Mouse (Mus musculus) stomach, embryonic 16.5 days (tissue): ENCODE data around the gene Pimreg. TPM values are rescaled to one million over a fixed set of nuclear protein-coding genes. Genes with fewer than 3 reads are reported as not detected.

Experiments used
- ATAC-seq: fragments of 200-750 bp; cut with Nextera tagmentation; 2 replicates; pipeline ENCODE4 v1.8.0; 2017; ENCODE audit warnings: moderate number of reproducible peaks, moderate TSS enrichment; ENCODE audit not compliant: insufficient read depth, low FRiP score
- H3K27ac ChIP-seq: fragments of 300-500 bp; sonication (generic); 2 replicates; pipeline ENCODE4 v1.5.1; 2014; ENCODE audit warnings: low read length
- H3K27me3 ChIP-seq: fragments of 300-500 bp; sonication (generic); 2 replicates; pipeline ENCODE4 v1.6.1; 2014; ENCODE audit warnings: low read length, control low read depth, mixed read lengths; ENCODE audit not compliant: control insufficient read depth, insufficient read depth
- H3K36me3 ChIP-seq: fragments of 300-500 bp; sonication (generic); 2 replicates; pipeline ENCODE4 v1.6.1; 2014; ENCODE audit warnings: low read length; ENCODE audit not compliant: control insufficient read depth, insufficient read depth
- H3K4me1 ChIP-seq: fragments of 300-500 bp; sonication (generic); 2 replicates; pipeline ENCODE4 v1.6.1; 2014; ENCODE audit warnings: low read length, control low read depth, mixed read lengths; ENCODE audit not compliant: control insufficient read depth, insufficient read depth
- H3K4me2 ChIP-seq: fragments of 300-500 bp; sonication (generic); 2 replicates; pipeline ENCODE4 v1.6.1; 2014; ENCODE audit warnings: low read depth, low read length, mixed read lengths
- H3K4me3 ChIP-seq: fragments of 300-500 bp; sonication (generic); replicated peaks from 2 replicates; pipeline ENCODE4 v1.5.1; 2014; ENCODE audit warnings: mild to moderate bottlenecking, low read length
- H3K9ac ChIP-seq: fragments of 300-500 bp; sonication (generic); 2 replicates; pipeline ENCODE4 v1.6.1; 2014; ENCODE audit warnings: low read length
- H3K9me3 ChIP-seq: fragments of 300-500 bp; sonication (generic); replicated peaks from 2 replicates; pipeline ENCODE4 v1.6.1; 2016; ENCODE audit warnings: low read length, control low read depth; ENCODE audit not compliant: control insufficient read depth
- WGBS: fragments of 180-500 bp; shearing (Covaris S2); extraction: QIAGEN DNeasy Blood & Tissue Kit; methylation state at CpG from one replicate; pipeline ENCODE4 v1.1.7; 2014; 5-methylcytosine and 5-hydroxymethylcytosine counted together
- polyA plus RNA-seq: library from polyadenylated mRNA; unstranded; fragments of >200 nt; fragmentation: Nextera tagmentation; extraction: Ambion mirVana; gene quantifications from 2 replicates; pipeline ENCODE4 v1.2.1, GENCODE M21; 2015

The Pimreg gene
- polyA plus RNA-seq, 1 experiment from 2014 or later, result 76.2 TPM

DNA sequence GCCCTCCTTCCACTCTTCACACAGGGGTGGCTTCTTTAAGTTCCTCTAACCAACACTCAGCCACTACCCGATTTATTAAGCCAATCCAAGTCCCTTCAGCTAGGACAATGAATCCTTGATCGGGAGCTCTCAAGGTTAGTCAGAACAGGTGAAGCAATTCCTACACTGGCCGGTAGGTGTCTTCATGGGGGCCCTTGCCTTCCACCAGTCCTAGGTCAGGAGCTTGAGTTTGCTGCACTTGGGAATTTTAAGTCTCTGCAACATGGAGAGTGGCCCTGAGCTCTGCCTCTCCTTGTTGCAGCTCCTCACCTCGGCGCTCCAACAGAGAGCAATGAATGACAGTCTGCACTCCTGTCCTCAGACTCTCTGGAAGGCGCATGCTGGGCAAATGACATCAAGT lies 24.5 kb downstream of the Pimreg start:
- Histone ChIP-seq H3K27ac (no peak overlapping the region), H3K4me2 (no peak overlapping the region), H3K36me3 (no peaks in the 10 kb centered on the region), H3K9ac (no peak overlapping the region), H3K9me3 (peaks cover 6% of the 10 kb centered on the region; the same call in 1 of the 2 replicates), H3K27me3 (no peaks in the 10 kb centered on the region), H3K4me1 (no peaks in the 10 kb centered on the region), H3K4me3 (no peak overlapping the region)
- ATAC-seq, result no peak
- WGBS, result 42% methylated on average over 6 of the region's 6 CpGs

DNA sequence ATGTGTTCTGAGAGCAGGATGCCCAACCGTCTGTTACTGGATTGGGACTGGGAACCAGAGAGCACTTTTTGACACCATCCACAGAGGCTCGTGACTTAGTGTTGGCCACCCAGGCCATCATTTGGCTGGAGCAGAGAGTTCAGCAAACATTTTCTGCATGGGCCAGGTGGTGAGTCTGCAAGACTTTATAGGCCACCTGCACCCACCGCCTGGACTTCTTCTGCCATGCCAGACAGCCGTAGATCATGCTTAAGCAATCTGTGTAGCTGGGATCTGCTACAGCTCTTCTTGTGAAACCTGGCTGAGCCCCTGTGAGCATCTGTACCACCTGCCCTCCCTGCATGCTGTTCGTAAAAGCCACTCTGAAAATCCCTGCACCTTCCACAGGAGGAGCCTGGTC lies 25.5 kb downstream of the Pimreg start:
- no peak overlapping the region for H3K27ac ChIP-seq
- no peaks in the 10 kb centered on the region for H3K4me1 ChIP-seq
- no peaks in the 10 kb centered on the region for H3K27me3 ChIP-seq
- ATAC-seq, result no peak
- no peaks in the 10 kb centered on the region for H3K36me3 ChIP-seq
- no peak overlapping the region for H3K4me2 ChIP-seq
- H3K9me3 ChIP-seq, result peaks cover 6% of the 10 kb centered on the region; the same call in 1 of the 2 replicates
- H3K9ac ChIP-seq, result no peak overlapping the region
- WGBS, result 74% methylated on average over 5 of the region's 5 CpGs
- no peak overlapping the region for H3K4me3 ChIP-seq

DNA sequence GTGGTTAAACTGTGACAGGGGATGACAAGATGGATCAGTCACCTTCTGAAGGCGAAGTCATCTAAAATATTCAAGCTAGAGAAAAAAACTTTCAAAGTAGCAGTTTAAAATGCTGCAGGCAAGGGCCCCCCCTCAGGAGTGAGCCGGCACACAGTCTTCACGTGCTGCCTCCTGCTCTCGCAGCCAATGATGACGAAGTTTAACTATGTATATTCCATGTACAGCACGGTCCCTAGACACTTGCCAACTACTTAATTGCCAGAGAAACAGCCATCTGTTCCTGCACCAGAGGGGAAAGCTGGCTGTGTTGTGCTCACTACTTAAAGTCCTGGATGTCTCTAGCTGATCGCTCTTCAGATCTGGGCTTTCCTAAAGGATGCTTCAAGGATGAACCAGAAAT lies 26.2 kb downstream of the Pimreg start:
- Histone ChIP-seq H3K9me3 (peaks cover 6% of the 10 kb centered on the region; the same call in 1 of the 2 replicates), H3K9ac (no peak overlapping the region), H3K36me3 (no peaks in the 10 kb centered on the region), H3K4me1 (no peaks in the 10 kb centered on the region), H3K27me3 (no peaks in the 10 kb centered on the region), H3K4me3 (no peak overlapping the region), H3K4me2 (no peak overlapping the region), H3K27ac (no peak overlapping the region)
- 63% methylated on average over 7 of the region's 7 CpGs for WGBS
- no peak for ATAC-seq

DNA sequence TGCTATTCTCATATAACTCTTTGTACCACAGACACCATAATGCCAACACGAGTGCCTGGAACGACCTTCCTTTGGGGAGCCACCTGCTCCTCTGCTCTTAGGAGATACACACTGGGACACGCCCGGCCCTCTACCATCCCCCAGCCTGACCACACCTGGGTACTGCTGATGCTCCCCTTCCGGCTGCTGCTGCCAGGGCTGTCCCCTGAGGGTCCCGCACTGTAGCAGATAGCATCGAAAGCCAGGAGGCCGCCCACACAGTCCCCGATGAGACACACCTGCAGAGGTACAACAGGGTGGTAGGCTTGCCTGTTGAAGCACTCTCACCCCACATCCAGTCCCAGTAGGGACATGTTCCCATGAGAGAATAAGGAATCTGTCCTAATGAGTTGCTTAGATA lies 28.9 kb downstream of the Pimreg start:
- Histone ChIP-seq H3K36me3 (no peaks in the 10 kb centered on the region), H3K4me1 (no peaks in the 10 kb centered on the region), H3K4me3 (no peak overlapping the region), H3K9ac (no peak overlapping the region), H3K9me3 (no peaks in the 10 kb centered on the region), H3K27me3 (no peaks in the 10 kb centered on the region), H3K4me2 (no peak overlapping the region), H3K27ac (no peak overlapping the region)
- ATAC-seq, result no peak
- WGBS, result 77% methylated on average over 9 of the region's 9 CpGs

DNA sequence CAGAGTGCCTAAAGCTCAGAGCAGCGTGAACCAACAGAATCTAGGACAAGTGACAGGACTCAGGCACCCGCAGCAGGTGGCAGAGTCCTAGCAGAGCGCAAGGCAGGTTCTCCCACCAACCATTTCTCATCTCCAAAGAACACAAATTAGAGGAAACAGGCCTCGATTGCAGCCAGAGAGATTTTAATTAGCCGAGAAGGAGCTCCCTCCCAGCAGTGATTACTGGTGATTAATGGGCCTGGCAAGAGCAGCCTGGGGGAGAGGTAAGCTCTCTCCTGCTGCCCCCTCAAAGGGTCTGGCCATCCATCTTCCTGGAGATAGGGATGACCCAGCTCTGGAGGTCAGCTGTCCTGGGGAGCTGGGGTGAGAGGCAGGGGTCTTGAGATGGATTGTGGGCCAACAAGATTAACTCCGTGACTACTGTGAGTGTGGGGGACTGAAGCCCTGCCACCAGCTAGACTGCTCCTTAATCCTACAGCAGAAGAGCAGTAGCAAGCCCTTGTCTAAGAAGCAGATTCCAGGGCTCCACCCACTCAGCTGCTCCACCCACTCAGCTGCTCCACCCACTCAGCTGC lies 30.6 kb downstream of the Pimreg start:
- Histone ChIP-seq H3K4me3 (no peak overlapping the region), H3K27ac (no peak overlapping the region), H3K4me1 (no peaks in the 10 kb centered on the region), H3K9me3 (no peaks in the 10 kb centered on the region), H3K4me2 (no peak overlapping the region), H3K9ac (no peak overlapping the region), H3K27me3 (no peaks in the 10 kb centered on the region), H3K36me3 (no peaks in the 10 kb centered on the region)
- 22% methylated on average over 6 of the region's 6 CpGs for WGBS
- no peak for ATAC-seq

DNA sequence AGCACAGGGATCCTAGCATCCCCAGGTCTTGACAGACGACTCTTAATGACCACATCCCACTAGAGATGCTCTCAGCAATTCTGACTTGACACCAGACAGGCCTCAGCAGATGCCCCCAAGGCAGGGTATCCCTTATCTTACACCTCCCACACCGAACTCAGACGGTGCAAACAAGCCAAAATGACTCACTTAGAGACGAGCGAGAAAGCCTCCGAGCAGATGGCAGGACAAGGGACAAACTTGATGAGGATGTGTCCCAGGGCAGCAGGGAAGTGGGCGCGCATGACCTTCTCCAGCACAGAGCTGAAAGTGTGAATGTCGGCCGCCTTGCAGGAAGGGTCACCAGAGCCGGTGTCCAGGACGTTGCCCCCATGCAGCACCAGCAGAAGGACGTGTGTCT lies 32.4 kb downstream of the Pimreg start:
- Histone ChIP-seq H3K27ac (no peak overlapping the region), H3K4me2 (no peak overlapping the region), H3K27me3 (no peaks in the 10 kb centered on the region), H3K4me1 (no peaks in the 10 kb centered on the region), H3K4me3 (no peak overlapping the region), H3K36me3 (no peaks in the 10 kb centered on the region), H3K9ac (no peak overlapping the region), H3K9me3 (no peaks in the 10 kb centered on the region)
- ATAC-seq, result no peak
- WGBS, result 67% methylated on average over 13 of the region's 13 CpGs

DNA sequence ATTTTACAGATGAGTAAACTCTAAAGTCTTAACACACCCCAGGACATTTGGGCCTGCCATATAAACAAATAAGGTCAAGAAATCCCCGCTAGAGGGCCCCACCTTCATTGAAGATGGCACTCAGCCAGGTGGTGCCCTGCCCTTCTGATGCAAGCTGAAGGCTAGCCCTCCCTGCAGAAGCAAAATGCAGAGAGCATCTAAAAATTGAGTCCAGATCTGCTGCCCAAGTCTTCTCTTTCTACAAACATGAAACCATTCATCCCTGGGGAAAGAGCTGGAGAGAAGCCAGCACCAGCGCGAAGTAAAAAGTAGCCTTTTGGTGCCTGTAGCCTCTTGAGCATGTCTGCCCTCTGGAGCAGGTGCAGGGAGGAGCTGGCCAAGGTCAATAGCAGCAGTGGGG lies 36.2 kb downstream of the Pimreg start:
- 40% methylated on average over 3 of the region's 3 CpGs for WGBS

DNA sequence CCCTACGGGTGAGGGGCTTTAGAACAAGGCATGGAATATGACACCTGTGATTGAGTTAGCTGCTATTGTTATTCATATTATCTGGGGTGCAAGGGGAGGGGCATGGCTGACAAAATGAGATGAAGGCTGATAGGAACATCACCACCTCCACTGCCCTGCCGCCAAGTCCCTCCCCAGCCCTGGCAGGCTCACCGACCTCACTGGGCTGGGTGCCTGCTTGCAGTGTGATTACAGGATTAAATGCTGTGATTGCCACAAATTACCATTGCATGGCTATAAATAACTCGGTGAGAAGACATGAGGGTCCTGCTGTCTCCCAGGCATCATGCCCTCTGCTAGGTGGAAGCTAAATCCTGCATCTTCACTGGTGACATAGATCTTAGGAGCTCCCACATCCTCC lies 36.8 kb downstream of the Pimreg start:
- no peak for ATAC-seq
- Histone ChIP-seq H3K4me3 (no peak overlapping the region), H3K4me1 (no peaks in the 10 kb centered on the region), H3K4me2 (no peak overlapping the region), H3K9me3 (no peaks in the 10 kb centered on the region), H3K27ac (no peak overlapping the region), H3K27me3 (no peaks in the 10 kb centered on the region), H3K36me3 (no peaks in the 10 kb centered on the region), H3K9ac (no peak overlapping the region)
- WGBS, result 51% methylated on average over 4 of the region's 4 CpGs

More for the DNA sequence above, 36.2 kb downstream of the Pimreg start:
- Histone ChIP-seq H3K27ac (no peak overlapping the region), H3K9ac (no peak overlapping the region), H3K4me3 (no peak overlapping the region), H3K4me2 (no peak overlapping the region), H3K9me3 (no peaks in the 10 kb centered on the region), H3K27me3 (no peaks in the 10 kb centered on the region), H3K36me3 (no peaks in the 10 kb centered on the region), H3K4me1 (no peaks in the 10 kb centered on the region)
- no peak for ATAC-seq

DNA sequence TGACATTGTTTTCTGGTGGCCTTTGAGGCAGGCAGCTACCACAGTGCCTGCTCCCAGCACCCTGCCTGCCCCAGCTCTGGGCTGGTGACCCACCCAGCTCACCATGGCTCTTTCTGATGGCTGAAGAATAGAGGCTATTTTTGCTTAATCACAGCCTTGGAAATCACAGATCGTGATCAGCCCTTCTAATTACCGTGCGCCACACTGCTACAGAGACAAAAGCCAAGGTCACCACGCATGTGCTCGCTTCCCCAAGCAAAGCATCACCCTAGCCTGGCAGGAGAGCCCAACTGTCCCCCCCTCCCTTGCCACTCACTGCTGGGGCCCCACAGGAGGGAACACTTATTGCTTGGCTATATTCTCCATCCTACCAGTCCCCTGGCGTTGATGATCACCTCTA lies 38.6 kb downstream of the Pimreg start:
- ATAC-seq, result no peak
- 78% methylated on average over 6 of the region's 6 CpGs for WGBS
- H3K27ac ChIP-seq, result no peak overlapping the region

DNA sequence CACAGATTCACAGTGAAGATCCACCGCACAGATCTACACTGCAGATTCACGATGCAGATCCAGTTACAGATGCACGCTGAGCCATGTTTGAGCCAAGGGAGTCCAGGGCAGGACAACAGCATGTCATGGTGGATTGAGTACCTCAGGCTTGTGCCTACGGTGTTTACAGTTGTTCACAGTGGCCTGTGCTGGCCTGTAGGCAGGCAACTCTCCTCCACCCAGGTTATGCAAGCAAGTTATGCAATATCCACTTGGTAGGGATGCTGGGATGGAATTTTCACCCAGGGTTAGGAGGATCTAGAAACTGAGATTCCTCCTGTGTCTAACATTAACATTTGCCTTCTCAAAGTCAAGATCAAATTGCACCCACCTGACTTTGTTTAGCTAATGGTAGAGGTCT lies 40.8 kb downstream of the Pimreg start:
- Histone ChIP-seq H3K36me3 (no peaks in the 10 kb centered on the region), H3K9me3 (no peaks in the 10 kb centered on the region), H3K27ac (no peak overlapping the region), H3K4me3 (no peak overlapping the region), H3K9ac (no peak overlapping the region), H3K4me1 (no peaks in the 10 kb centered on the region), H3K4me2 (no peak overlapping the region), H3K27me3 (no peaks in the 10 kb centered on the region)
- 86% methylated on average over 4 of the region's 4 CpGs for WGBS
- no peak for ATAC-seq

More for the DNA sequence above, 38.6 kb downstream of the Pimreg start:
- Histone ChIP-seq H3K36me3 (no peaks in the 10 kb centered on the region), H3K27me3 (no peaks in the 10 kb centered on the region), H3K9ac (no peak overlapping the region), H3K4me2 (no peak overlapping the region), H3K4me3 (no peak overlapping the region), H3K9me3 (no peaks in the 10 kb centered on the region), H3K4me1 (no peaks in the 10 kb centered on the region)
